Mouse (Mus musculus): ENCODE data around the gene Cchcr1. TPM values are rescaled to one million over a fixed set of nuclear protein-coding genes. Genes with fewer than 3 reads are reported as not detected.
A peak's percentile ranks its signal among the peaks of the same experiment; 100 is the strongest.
"Not testable (repeated sequence)": the region's sequence is repeated elsewhere in the genome, so short reads cannot be mapped to it uniquely, and the experiment has no call there.

Cchcr1 gene
- polyA plus RNA-seq, 1 experiment from 2014 or later: 25.0 TPM

DNA sequence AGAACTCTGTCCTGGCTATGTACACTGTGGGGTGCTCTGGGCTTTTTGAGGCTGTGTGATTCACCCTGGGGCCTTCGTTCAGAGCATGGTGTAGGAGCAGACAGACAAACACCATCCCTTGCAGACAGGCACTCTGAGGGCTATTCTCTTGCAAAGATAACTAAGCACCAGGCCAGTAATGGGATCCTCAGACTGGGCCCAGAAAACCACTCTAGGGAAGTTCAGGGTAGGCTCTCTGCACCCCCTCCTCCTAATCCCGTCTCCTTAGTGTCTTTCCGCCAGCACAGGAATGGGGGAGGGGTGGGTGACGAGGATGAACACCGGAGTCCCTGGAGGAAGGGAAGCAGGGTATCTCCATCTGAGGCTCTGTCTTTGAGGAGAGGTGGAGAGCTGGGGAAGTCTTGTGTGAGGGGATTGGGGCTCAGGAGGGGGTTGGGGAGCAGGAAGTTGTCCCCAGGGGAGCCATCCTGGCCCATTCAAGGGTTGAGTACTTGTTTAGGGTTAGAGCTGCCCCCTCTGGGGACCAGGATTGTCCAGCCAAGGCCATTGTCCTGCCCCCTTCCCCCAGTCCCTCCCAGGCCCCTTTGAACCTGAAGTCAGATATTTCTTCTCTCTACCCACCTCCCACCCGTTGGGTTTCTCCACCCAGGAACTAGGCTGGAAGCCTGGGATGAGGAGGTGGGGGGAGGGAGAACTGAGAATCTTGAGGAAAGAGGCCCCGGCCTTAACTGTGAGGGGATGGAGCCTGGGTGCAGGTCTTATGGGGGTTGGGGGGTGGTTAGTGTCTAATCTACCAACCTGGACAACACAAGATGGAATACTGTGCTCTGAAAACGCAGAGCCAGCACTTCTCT, 12.0 kb upstream of the Cchcr1 start:
- Histone ChIP-seq H3K27me3 (replicated peaks; ENCODE audit: low read depth, poor library complexity, severe bottlenecking) (peaks cover 78% of the 10 kb centered on the region), H3K27ac (replicated peaks) (no peak overlapping the region), H3K9me3 (no peaks in the 10 kb centered on the region), H3K36me3 (replicated peaks) (no peaks in the 10 kb centered on the region), H3K4me1 (peaks cover 29% of the 10 kb centered on the region), H3K4me3 (peak overlapping the region; percentile 8; the same call in 1 of the 2 replicates)
- 11% methylated on average over 8 of the region's 8 CpGs for WGBS
- no peak for DNase-seq (ENCODE audit: low spot score)

DNA sequence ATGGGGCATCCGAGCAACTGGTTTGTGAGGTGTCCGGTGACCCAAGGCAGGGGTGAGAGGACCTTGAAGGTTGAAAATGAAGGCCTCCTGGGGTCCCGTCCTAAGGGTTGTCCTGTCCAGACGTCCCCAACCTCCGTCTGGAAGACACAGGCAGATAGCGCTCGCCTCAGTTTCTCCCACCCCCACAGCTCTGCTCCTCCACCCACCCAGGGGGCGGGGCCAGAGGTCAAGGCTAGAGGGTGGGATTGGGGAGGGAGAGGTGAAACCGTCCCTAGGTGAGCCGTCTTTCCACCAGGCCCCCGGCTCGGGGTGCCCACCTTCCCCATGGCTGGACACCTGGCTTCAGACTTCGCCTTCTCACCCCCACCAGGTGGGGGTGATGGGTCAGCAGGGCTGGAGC, 11.1 kb upstream of the Cchcr1 start, which contains the start of gene Pou5f1:
Pou5f1 (plus strand) TSS at position 243 of the 400 bp plus-strand sequence.
- H3K4me1 ChIP-seq: peaks cover 29% of the 10 kb centered on the region
- H3K27ac ChIP-seq (replicated peaks): no peak within 1 kb of the TSS
- H3K9me3 ChIP-seq: no peaks in the 10 kb centered on the region
- no peaks in the 10 kb centered on the region for H3K36me3 ChIP-seq (replicated peaks)
- WGBS: 17% methylated on average over 13 of the region's 13 CpGs
- H3K27me3 ChIP-seq (replicated peaks; ENCODE audit: low read depth, poor library complexity, severe bottlenecking): peaks cover 79% of the 10 kb centered on the region
- DNase-seq (ENCODE audit: low spot score): no peak
- H3K4me3 ChIP-seq: peak within 1 kb of the TSS; percentile 8; the same call in 1 of the 2 replicates

DNA sequence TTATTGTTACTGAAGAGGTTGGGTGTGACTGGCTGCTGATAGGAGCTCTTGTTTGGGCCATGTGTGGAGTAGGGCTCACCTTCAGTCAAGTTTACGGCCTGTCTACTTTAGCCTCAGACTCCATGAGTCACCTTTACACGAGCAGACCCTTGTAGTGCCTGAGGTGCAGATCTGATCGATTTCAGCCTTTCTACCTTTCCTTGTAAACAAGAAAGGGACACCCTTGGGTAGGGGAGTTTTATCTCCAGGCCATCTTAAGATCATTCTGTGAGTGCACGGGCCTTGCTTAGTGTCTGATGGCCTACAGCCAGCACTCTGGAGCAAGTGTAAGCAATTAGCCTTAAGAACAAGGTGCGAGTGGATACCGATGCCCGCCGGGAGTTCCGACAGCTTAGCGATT, 10.0 kb upstream of the Cchcr1 start:
- Histone ChIP-seq H3K4me3 (no peak overlapping the region), H3K36me3 (replicated peaks) (no peaks in the 10 kb centered on the region), H3K27me3 (replicated peaks; ENCODE audit: low read depth, poor library complexity, severe bottlenecking) (peaks cover 73% of the 10 kb centered on the region), H3K9me3 (no peaks in the 10 kb centered on the region), H3K27ac (replicated peaks) (no peak overlapping the region), H3K4me1 (peaks cover 29% of the 10 kb centered on the region)
- DNase-seq (ENCODE audit: low spot score): no peak
- WGBS: 9% methylated on average over 10 of the region's 10 CpGs

DNA sequence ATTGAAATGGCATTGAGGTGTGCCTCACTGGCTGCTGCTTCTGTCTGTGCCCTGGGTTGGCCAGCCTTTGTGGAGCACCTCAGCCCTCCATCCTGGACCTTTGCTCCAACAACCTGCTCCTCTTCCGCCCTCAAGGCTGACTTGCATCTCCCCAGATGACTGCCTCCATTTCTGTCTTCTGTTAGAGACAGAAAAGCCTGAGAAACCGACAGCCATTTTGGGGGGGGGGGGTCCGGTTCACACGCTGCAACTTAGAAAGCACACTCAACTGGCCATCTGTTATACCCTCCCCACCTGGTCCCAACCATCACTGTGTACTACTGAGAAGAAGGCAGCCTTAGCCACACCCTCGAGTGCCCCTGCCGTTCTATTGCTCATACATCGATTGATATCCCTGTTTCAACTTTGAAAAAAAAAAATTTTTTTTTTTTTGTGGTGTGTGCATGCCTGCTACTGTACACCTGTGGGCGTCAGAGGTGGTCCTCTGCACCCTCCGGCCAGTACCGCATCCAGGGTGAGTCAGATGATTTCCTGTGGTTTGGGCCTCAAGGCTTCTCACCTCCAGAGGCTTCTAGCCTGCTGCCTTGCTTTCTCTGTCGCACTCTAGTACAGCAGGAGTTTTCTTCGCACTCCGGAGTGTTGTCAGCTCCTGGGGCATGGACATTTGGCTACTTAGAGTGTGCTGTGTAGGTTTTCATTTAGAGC, 9.2 kb upstream of the Cchcr1 start:
- WGBS: 20% methylated on average over 13 of the region's 13 CpGs
- Histone ChIP-seq H3K4me1 (peaks cover 20% of the 10 kb centered on the region), H3K27ac (replicated peaks) (no peak overlapping the region), H3K9me3 (no peaks in the 10 kb centered on the region), H3K27me3 (replicated peaks; ENCODE audit: low read depth, poor library complexity, severe bottlenecking) (peaks cover 69% of the 10 kb centered on the region), H3K36me3 (replicated peaks) (peaks cover 6% of the 10 kb centered on the region), H3K4me3 (no peak overlapping the region)
- DNase-seq (ENCODE audit: low spot score): no peak

DNA sequence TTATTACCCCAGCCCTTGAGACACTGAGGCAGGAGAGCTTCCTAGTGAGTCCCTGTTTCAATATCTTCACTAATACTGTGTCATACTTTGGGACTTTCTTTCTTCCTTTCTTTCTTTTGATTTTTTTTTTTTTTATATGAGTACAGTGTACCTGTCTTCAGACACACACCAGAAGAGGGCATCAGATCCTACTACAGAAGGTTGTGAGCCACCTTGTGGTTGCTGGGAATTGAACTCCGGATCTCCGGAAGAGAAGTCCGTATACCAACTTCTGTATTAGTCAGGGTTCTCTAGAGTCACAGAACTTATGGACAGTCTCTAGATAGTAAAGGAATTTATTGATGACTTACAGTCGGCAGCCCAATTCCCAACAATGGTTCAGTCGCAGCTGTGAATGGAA, 8.6 kb upstream of the Cchcr1 start:
- H3K9me3 ChIP-seq; H3K4me3 ChIP-seq; DNase-seq (ENCODE audit: low spot score); H3K27ac ChIP-seq (replicated peaks): not testable (repeated sequence)
- Histone ChIP-seq H3K27me3 (replicated peaks; ENCODE audit: low read depth, poor library complexity, severe bottlenecking) (peaks cover 68% of the 10 kb centered on the region), H3K4me1 (peaks cover 19% of the 10 kb centered on the region), H3K36me3 (replicated peaks) (peaks cover 12% of the 10 kb centered on the region)
- WGBS: 56% methylated on average over 5 of the region's 5 CpGs

DNA sequence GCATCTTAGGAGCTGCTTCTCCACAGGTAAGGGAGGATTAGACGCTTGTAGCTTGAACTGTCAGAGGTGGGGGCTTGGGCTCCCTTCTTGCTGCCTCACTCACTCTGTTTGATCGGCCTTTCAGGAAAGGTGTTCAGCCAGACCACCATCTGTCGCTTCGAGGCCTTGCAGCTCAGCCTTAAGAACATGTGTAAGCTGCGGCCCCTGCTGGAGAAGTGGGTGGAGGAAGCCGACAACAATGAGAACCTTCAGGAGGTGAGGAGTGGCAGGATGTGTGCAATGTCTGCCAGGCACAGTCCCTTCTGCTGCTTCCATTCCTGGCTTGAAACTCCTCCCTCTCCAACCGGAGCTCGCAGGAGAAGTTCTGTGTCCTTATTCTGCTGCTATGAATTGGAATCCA, 7.6 kb upstream of the Cchcr1 start:
- Histone ChIP-seq H3K4me3 (no peak overlapping the region), H3K27me3 (replicated peaks; ENCODE audit: low read depth, poor library complexity, severe bottlenecking) (peaks cover 58% of the 10 kb centered on the region), H3K9me3 (no peaks in the 10 kb centered on the region), H3K36me3 (replicated peaks) (peaks cover 20% of the 10 kb centered on the region), H3K27ac (replicated peaks) (no peak overlapping the region), H3K4me1 (peaks cover 18% of the 10 kb centered on the region)
- 33% methylated on average over 8 of the region's 8 CpGs for WGBS
- peak; percentile 67 for DNase-seq (ENCODE audit: low spot score)

DNA sequence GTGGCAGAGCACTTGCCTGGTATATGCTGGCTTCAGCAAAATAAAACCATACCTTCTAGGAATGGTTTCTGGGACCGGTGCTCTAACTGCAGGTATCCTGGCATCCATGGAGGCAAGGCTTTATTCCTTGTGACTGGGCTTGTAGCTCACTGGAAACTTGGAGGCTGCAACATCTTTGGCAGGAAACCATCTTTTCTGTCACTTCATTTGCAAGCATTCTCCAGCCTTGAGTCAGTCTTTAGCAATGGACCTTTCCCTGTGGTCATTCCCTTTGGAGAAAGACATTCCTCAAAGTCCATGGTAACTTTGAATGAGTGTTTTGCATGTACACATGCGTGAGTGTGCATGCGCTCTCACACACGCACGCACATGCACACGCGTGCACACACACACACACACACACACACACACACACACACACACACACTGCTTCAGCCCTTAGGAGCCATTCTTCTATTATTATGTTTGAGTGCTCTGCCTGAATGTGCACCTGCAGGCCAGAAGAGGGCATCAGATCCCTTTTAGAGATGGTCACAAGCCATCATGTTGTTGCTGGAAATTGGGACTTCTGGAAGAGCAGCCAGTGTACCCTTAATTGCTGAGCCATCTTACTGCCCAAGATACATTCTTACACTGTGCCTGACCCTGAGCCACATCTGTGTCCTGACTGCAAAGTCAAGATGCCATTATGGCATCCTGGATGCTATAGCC, 3.8 kb upstream of the Cchcr1 start:
- peaks cover 22% of the 10 kb centered on the region for H3K36me3 ChIP-seq (replicated peaks)
- no peak for DNase-seq (ENCODE audit: low spot score)
- peaks cover 36% of the 10 kb centered on the region for H3K4me1 ChIP-seq
- H3K9me3 ChIP-seq: no peaks in the 10 kb centered on the region
- H3K27me3 ChIP-seq (replicated peaks; ENCODE audit: low read depth, poor library complexity, severe bottlenecking): peaks cover 20% of the 10 kb centered on the region
- H3K27ac ChIP-seq (replicated peaks): no peak overlapping the region
- H3K4me3 ChIP-seq: no peak overlapping the region
- 86% methylated on average over 7 of the region's 7 CpGs for WGBS

DNA sequence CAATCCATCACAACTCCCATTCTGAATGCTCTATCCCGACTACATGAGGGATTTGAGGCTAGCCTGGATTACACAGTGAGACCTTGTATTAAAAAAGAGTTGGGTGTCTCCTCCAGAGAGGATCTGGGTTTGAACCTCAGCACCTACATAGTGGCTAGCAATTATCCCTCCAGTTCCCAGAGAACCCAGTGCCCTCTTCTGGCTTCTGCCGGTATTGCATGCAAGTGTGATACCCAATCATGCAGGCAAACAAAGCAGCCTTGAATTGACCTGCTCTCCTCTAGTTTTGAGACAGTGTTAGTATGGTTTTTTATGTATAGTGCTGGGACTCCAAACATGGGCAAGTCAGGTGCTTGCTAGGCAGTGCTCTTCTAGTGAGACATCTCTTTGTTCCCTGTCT, 3.0 kb upstream of the Cchcr1 start:
- peaks cover 40% of the 10 kb centered on the region for H3K4me1 ChIP-seq
- DNase-seq (ENCODE audit: low spot score): peak; percentile 82
- peak overlapping the region; percentile 66 for H3K4me3 ChIP-seq
- WGBS: 11% methylated on average over 2 of the region's 2 CpGs
- peak overlapping the region; percentile 52; the same call in 1 of the 2 replicates for H3K27ac ChIP-seq (replicated peaks)
- peaks cover 12% of the 10 kb centered on the region for H3K27me3 ChIP-seq (replicated peaks; ENCODE audit: low read depth, poor library complexity, severe bottlenecking)
- H3K9me3 ChIP-seq: no peaks in the 10 kb centered on the region
- H3K36me3 ChIP-seq (replicated peaks): peaks cover 22% of the 10 kb centered on the region

DNA sequence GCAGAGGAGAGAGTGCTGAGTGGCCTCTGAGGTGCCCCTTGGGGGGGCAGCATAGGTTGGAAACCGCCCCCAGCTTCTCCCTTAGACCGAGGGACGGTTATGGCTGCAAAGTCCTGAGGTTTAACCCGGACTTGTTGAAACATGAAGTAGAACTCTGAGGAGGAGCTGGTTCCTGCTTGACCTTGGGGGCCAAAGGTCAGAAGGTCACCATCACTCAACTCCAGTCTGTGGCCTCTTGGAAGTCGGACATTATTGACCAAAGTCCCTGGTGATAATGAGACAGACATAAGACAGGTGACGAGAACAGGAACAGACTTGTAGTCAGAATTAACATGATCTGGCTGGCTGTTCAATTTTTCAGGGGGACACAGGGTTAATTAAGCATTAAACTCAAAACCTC, 2.1 kb upstream of the Cchcr1 start:
- Histone ChIP-seq H3K27me3 (replicated peaks; ENCODE audit: low read depth, poor library complexity, severe bottlenecking) (peaks cover 3% of the 10 kb centered on the region), H3K36me3 (replicated peaks) (peaks cover 22% of the 10 kb centered on the region), H3K4me1 (peaks cover 36% of the 10 kb centered on the region), H3K27ac (replicated peaks) (peak overlapping the region; percentile 52), H3K9me3 (no peaks in the 10 kb centered on the region), H3K4me3 (peak overlapping the region; percentile 66)
- WGBS: 32% methylated on average over 6 of the region's 6 CpGs
- DNase-seq (ENCODE audit: low spot score): no peak

DNA sequence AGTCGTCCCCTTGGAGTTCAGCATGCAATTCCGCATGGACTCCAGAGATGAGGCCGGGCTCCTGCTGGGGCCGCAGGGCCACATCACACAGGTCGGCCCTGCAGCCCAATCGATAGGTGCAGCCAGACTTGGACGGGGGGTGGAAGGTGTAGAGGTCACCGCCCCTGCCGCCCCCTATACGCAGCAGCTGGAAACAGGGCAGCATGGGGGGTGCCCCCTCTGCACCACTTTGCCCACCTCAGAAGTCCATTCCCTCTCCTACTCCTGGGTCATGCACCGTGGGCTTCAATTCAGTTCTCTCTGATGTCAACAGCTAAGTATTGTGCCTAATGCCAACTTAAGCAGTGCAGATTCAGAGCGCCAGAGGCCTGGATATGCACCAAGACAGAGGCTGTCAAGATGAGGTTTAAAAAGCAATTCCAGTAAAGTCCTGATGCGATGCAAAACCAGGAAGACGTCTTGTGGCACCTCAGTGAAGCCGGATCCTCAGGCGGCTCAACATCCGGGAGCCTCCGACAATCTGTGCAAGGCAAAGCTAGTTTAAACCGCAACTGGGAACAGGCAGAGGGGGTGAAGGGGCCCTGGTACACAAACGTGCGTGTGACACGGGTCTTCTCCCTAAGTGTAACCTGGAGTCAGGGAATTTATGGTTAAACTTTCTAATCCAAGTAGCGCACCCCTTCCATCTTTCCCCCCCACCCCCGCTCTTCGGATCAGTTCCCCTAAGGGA, 824 bp upstream of the Cchcr1 start:
- peak; percentile 61 for DNase-seq (ENCODE audit: low spot score)
- peak overlapping the region; percentile 87 for H3K27ac ChIP-seq (replicated peaks)
- H3K27me3 ChIP-seq (replicated peaks; ENCODE audit: low read depth, poor library complexity, severe bottlenecking): no peaks in the 10 kb centered on the region
- WGBS: 8% methylated on average over 25 of the region's 25 CpGs
- peaks cover 36% of the 10 kb centered on the region for H3K4me1 ChIP-seq
- H3K4me3 ChIP-seq: peak overlapping the region; percentile 66
- peaks cover 26% of the 10 kb centered on the region for H3K36me3 ChIP-seq (replicated peaks)
- no peaks in the 10 kb centered on the region for H3K9me3 ChIP-seq

DNA sequence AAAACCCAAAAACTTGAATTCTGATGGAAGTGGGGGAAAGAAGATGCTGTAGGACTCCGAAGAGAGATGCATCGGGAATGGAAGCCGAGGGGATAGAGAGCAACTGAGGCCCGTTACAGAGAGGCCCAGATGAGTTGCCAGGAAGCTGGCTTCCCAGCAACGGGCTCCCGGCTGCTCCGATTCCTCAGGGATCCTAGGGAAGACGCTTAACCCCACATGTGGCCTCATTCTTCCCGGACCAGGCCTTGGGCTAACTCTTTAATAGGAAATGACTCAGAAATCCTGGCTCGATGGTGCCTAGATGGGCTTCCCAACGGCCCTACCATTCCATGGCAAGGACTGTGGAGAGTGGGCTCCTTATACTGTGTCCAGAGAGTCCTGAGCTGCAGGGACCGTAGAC, 626 bp downstream of the Cchcr1 start:
- no peaks in the 10 kb centered on the region for H3K9me3 ChIP-seq
- DNase-seq (ENCODE audit: low spot score): peak; percentile 35
- H3K27me3 ChIP-seq (replicated peaks; ENCODE audit: low read depth, poor library complexity, severe bottlenecking): no peaks in the 10 kb centered on the region
- H3K27ac ChIP-seq (replicated peaks): peak overlapping the region; percentile 87
- peak overlapping the region; percentile 66 for H3K4me3 ChIP-seq
- peaks cover 36% of the 10 kb centered on the region for H3K4me1 ChIP-seq
- WGBS: 11% methylated on average over 12 of the region's 12 CpGs
- H3K36me3 ChIP-seq (replicated peaks): peaks cover 32% of the 10 kb centered on the region

DNA sequence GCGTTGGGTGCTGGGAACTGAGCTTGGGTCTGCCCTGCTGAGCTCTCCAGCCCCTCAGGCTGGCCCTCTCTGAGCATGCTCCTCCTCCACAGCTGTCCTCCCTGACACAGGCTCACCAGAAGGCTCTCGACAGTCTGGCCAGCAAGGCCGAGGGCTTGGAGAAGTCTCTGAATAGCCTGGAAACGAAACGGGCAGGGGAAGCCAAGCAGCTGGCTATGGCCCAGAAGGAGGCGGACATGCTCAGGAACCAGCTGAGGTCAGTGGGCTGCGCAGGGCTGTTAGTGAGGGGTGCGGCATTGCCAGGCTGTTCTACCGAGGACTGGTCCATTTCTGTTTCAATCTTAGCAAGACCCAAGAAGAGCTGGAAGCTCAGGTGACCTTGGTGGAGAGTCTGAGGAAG, 7.5 kb downstream of the Cchcr1 start:
- peaks cover 78% of the 10 kb centered on the region for H3K36me3 ChIP-seq (replicated peaks)

More for the DNA sequence above, 7.5 kb downstream of the Cchcr1 start:
- DNase-seq (ENCODE audit: low spot score): no peak
- Histone ChIP-seq H3K27me3 (replicated peaks; ENCODE audit: low read depth, poor library complexity, severe bottlenecking) (no peaks in the 10 kb centered on the region), H3K4me3 (no peak overlapping the region), H3K9me3 (no peaks in the 10 kb centered on the region), H3K4me1 (no peaks in the 10 kb centered on the region), H3K27ac (replicated peaks) (no peak overlapping the region)
- WGBS: 89% methylated on average over 9 of the region's 9 CpGs
